Mouse (Mus musculus) CD4-positive helper T cell, adult 2 months (primary cell): ENCODE measurements around the gene Smarca1.

ENCODE experiments used
- DNase-seq: peaks from one replicate; pipeline ENCODE4 v3.0.0-alpha.2; 2012; ENCODE audit warnings: low read depth, missing footprints, low spot score

Gene Smarca1

DNA sequence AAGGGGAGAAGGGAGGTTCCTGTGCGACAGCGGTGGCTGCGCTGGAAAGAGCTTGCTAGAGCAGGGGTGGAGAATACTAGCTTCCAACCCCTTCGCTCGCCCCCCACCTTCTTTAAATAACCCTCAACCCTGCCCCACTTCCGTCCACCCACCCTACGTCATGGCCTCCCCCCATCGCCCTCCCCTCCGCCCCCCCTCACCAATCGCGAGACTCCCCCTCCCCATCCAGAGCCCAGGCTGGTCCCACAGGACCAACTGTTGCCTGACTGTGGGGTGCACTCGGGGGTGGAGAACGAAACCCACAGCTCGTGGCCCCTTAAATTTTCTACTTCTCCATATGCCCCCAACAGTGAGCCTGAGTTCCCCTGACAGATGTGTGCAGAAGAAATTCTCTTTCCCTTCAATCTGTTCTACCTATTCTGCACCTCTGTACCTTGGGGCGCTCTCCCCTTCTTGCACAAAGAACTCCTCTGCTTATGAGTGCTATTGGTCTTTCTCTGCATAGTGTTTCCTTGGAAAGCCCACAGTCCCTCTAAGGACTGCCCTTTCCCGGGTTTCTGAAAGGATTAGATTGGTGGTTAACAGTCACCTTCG is at the start of gene Smarca1:
Gene Smarca1, minus strand, starts transcription at position 544 of the 594 bp plus-strand sequence.
- DNase-seq, result no peak

GRCm38 (mm10) chrX:47937740-47938139 is 45.0 kb upstream of the Smarca1 start:
- DNase-seq, result no peak

- no peak for DNase-seq
Observed at GRCm38 (mm10) chrX:47936885-47937284, 44.1 kb upstream of the Smarca1 start.

DNA sequence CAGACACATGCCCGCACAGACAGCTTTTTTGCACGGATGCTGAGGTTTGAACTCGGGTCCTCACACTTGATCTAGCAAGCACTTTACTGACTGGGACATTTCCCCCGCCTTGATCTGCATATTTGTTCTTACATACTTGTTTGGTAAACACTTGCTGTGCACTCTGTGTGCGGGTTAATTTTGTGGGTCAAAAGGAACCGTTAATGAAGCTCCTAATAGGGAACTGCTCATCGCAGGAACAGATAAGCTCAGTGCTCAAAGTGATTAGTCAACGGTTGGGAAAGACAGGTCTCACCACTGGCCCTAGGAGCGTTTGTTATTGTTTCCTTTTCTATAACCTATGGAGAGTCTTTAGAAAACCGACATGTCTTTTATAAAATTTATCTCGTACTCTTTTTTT is 41.6 kb upstream of the Smarca1 start:
- no peak for DNase-seq

- DNase-seq, result no peak
Observed at GRCm38 (mm10) chrX:47930449-47930848, 37.7 kb upstream of the Smarca1 start.

DNA sequence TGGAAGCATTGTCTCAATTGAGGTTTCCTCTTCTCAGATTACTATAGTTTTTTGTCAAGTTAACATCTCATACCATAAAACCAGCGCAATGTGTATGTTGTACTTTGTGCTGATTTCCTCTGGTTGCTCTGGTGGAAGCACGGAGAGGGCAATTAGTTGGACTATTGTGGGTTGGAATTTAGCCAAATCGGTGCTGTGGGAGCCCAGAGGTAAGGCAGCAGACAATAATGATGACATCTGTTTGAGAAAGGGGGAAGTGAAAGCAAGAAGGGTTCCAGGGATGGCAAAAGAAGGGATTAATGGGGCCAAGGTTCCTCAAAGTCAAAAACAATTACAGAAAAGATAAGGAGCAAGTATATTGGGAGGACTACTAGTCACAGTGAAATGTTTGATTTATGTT is 35.2 kb upstream of the Smarca1 start:
- DNase-seq, result no peak

DNA sequence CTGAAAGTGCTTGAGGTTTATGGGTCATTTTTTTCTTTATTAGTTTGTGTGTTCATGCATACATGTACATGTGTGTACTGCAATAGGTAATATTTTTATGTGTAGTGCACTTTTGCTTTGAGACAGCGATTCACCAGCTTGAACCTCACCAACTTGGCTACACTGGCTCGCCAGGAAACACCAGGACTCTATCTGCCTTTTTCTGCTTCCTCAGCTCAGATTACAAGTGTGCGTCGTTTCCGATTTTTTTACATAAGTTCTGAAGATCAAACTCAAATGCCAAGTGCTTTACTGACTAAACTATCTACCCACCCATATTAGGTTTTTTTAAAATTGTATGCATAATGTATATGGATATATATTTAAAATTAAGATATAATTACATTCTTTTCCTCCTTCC is 27.8 kb upstream of the Smarca1 start:
- no peak for DNase-seq

- no peak for DNase-seq
Observed at GRCm38 (mm10) chrX:47916831-47917230, 24.1 kb upstream of the Smarca1 start.

DNA sequence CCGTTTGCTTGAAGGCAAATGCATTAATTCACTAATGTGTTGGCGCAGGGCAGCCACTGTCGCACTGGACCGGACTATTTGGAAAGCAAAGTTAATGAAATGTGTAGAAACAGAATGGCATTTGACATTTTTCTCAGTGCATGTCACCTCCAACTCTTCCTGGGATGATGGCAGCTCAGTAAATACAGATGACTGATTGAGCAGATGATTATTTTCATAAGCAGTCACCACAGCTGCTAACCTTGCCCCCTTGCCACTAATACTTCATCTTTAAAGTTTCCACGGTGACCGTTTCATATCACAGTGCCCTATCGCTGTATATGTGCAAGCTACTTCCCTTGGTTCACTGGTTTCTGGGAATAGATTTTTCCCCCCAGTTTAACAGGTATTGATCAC is 20.8 kb upstream of the Smarca1 start:
- DNase-seq, result no peak

DNA sequence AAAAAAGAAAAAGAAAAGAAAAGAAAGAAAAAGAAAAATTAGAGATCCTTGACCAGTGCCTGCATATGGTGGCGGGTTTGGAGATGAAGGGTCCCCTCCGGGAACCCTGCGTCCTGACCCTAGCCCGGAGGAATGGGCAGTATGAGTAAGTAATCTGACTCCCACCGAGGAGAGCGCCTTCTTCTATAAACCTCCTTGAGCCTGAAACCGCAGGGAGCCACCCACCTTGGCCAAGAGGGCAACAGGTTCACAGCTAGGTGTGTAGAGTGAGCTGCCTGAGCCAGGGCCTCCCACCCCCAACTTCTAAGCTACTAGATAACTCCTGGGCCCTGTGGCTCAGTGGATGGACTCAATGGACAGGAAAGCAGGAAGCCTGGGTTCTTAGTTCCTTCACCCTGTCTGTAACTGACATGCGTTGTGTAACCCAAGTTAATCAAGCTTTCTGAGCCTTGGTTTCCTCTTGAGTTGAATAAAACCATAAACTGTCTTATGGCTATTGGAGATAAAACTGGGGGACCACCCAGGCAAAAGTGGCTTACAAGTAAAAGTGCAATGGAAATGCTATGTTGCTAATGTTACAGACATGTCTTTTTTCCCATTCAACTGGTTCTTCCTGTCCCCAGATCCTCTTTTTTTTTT is 20.2 kb upstream of the Smarca1 start:
- DNase-seq, result peak; percentile 3

DNA sequence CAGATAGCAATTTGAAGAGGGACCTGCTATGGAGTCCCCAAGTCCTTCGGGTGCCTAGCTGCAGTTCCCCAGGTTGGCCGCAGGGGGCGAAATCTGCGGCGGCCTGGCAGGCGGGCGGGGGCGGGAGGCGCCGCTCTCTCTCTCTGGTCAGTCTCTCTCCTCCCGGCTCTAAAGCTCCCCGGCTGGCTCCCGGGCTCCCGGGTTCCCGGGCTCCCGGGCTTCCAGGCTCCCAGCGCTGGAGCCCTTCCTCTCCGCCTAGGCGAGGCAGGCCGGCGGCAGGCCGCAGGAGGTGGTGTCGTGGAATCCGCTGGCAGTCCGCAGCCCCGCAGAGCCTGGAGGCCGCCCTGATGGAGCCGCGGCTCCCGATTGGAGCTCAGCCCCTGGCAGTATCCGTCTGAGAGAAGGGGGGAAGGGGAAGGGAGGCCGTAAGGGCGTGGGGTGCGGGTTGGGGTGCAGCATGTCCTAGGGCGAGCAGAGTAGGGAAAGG is 19.6 kb upstream of the Smarca1 start, which contains the start of gene Ocrl:
Gene Ocrl, plus strand, starts transcription at position 82 of the 487 bp plus-strand sequence.
- DNase-seq, result peak; percentile 76

DNA sequence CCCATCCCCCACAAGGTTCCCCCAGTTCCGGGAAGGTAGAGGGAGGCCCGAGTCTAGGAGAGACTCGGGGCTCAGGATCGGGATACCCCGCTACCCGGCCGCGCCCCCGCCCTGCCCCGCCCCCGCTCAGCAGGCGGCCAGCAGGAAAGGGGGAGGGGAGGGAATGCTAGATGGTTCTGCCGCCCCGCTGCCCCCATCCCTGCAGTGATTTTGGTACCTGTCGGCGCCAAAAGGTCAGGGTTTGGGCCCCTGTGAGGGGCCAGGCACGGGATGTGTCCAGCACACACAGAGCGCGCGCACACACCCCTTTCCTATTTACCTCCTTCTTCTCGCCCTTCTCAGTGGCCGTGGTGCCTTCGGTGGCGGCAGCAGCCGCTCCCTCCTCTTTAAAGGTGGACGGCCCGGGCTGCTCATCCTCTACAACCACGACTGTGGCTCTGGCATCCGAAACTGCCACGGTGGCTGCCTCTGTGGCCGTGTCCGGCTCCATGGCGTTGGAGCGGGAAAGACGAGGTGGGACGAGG is 805 bp downstream of the Smarca1 start:
- DNase-seq, result no peak

DNA sequence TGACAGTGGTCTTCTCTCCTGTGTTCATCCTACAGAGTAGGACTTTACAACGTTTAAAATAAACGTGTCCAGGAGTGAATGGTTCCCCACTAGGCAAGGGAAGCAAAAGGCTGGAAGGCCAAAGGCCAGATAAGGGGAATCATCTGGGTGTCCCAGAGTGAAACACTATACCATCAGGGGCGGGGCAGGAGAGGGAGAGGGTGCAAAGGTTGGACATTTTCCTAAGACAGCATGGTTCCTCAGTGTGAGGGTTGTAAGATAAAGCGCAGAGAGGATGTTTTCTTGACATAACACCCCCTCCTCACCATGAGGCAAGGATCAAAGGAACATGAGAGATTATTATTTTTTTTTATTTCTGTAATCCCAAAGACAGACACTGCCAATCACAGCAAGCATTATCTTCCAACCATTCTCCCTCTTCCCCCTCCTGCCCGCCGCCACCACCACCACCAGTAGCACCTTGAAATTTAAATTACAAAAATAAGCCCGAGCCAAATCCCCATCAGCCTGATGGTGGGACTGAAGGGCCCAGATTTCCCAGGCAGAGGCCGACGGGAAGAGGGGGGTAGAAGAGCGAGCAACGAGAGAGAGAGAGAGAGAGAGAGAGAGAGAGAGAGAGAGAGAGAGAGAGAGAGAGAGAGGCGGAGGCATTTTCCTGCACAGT is 1.4 kb downstream of the Smarca1 start:
- DNase-seq, result no peak

- DNase-seq, result no peak
Observed at GRCm38 (mm10) chrX:47887401-47887800, 5.4 kb downstream of the Smarca1 start.

DNA sequence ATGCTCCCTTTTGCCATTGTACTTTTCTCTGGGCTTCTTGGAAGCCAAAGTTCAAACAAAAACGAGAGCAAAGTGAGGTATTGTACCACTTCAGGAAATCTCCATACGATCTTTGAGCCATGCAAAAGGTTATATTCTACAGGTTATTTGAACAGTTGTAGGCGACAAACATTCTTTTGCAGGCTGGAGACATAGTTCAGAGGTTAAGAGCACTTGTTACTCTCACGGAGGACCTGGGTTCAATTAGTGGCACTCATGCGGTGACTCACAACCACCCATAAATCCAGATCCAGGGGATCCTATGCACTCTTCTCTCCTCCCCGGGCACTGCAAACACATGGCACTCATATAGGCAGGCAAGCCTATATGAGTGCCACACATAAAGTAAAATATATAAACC is 10.0 kb downstream of the Smarca1 start:
- no peak for DNase-seq

- DNase-seq, result no peak
Observed at GRCm38 (mm10) chrX:47880052-47880451, 12.7 kb downstream of the Smarca1 start.

- no peak for DNase-seq
Observed at GRCm38 (mm10) chrX:47858544-47858943, 34.2 kb downstream of the Smarca1 start.

- no peak for DNase-seq
Observed at GRCm38 (mm10) chrX:47835835-47836195, 57.0 kb downstream of the Smarca1 start.

- no peak for DNase-seq
Observed at GRCm38 (mm10) chrX:47835098-47835834, 57.5 kb downstream of the Smarca1 start.

- no peak for DNase-seq
Observed at GRCm38 (mm10) chrX:47833431-47833830, 59.3 kb downstream of the Smarca1 start.

GRCm38 (mm10) chrX:47820566-47820965 is 72.2 kb downstream of the Smarca1 start:
- no peak for DNase-seq

- DNase-seq, result no peak
Observed at GRCm38 (mm10) chrX:47808717-47809116, 84.1 kb downstream of the Smarca1 start.
